In the genomic region with DNA sequence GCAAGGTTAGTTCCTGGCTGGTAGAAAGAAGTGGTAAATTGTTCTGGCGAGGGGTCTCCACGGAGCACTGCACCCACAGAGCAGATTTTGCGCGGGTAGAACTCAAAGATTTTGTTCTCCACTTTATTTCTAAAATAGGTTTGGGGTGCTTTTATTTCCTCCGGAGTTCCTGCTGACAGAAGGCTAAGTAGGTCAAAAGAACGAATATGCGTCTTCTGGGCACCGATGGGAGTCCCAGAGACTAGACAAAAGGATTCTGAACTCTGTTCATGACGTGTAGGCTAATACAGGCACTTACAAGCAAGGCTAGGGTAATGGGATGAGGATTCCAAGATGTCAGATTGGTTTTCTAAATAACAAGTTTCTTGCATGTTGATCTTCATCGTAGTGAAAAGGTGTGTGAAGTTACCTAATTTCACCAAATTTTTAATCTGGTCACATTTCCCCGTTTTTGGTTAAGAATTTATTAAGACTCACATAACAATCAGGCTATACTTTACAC, we compare ENCODE assay signal across 9 mouse cellular contexts. TPM values are rescaled to one million over a fixed set of nuclear protein-coding genes. Genes with fewer than 3 reads are reported as not detected.
DNase-seq lines count a peak whose midpoint lies in the region; ATAC-seq and TF ChIP-seq lines count a peak whose summit lies in the region.
"Had no signal": no experiment of that assay in that cellular context is flagged by ENCODE, and none has a peak within 500 bp of the region (broad histone marks: within the 10 kb centered on the region; RNA-seq: fewer than 3 reads in every experiment).

No protein-coding gene starts in this region.

- peaks cover 21% of the 10 kb centered on the region; the same call in 1 of the 2 replicates for H3K36me3 ChIP-seq in hindbrain, postnatal 0 days (ENCODE audit: insufficient read depth, low read length)

- TF ChIP-seq POLR2A in bone marrow macrophage, adult 2 months (IDR thresholded peaks at IDR 0.05; ENCODE audit: borderline replicate concordance, low read depth, low read length) = no peak

- TF ChIP-seq CTCF in left cerebral cortex, adult 2 months (IDR thresholded peaks at IDR 0.05) = no peak
- no peak for TF ChIP-seq CTCF in bone marrow macrophage, adult 2 months (IDR thresholded peaks at IDR 0.05; ENCODE audit: low read depth, low read length)
- TF ChIP-seq CTCF in hindbrain, postnatal 0 days (IDR thresholded peaks at IDR 0.05; ENCODE audit: low read depth) = no peak

- no peak for ATAC-seq in hindbrain, postnatal 0 days

- peak overlapping the region; percentile 95 for H3K4me2 ChIP-seq in hindbrain, postnatal 0 days (ENCODE audit: low read depth, low read length)

- H3K27me3 ChIP-seq in hindbrain, postnatal 0 days (ENCODE audit: insufficient read depth, low read length) = no peaks in the 10 kb centered on the region

- no peaks in the 10 kb centered on the region for H3K9me3 ChIP-seq in hindbrain, postnatal 0 days (ENCODE audit: low read length)

- intact Hi-C loops in left cerebral cortex, adult 2 months (cut with DNase I) = loop anchor here (2.0 kb wide), 1 partner anchor 20 kb away; the partner anchor contains the start of gene Ccng1
- intact Hi-C loops in left cerebral cortex, postnatal 25 days (cut with DNase I) = no loop called here

- no peak for DNase-seq in left cerebral cortex, adult 2 months (ENCODE audit: extremely low spot score in 1 of 2, low spot score in 2 of 2)
- no peak for DNase-seq in left cerebral cortex, adult 9 months (ENCODE audit: low spot score in 2 of 2)
- DNase-seq in hindbrain, postnatal 0 days (ENCODE audit: low spot score) = no peak
- DNase-seq in naive thymus-derived CD4-positive, alpha-beta T cell, adult 2 months (ENCODE audit: low read depth) = peak; percentile 32
- DNase-seq in spleen, postnatal 4 days (ENCODE audit: low spot score in 2 of 2) = no peak
- no peak for DNase-seq in yolk sac, embryonic 10.5 days (ENCODE audit: low spot score)
- no peak for DNase-seq in left cerebral cortex, postnatal 25 days (ENCODE audit: low spot score in 2 of 2)
- DNase-seq: cerebellum, adult 11 months had no signal

- 5% methylated on average over 11 of the region's 11 CpGs for WGBS in hindbrain, postnatal 0 days

- peak overlapping the region; percentile 88 for H3K27ac ChIP-seq in left cerebral cortex, adult 2 months
- H3K27ac ChIP-seq in bone marrow macrophage, adult 2 months (ENCODE audit: insufficient read depth, low read depth, low read length) = peak overlapping the region; percentile 81
- peak overlapping the region; percentile 77 for H3K27ac ChIP-seq in hindbrain, postnatal 0 days

- H3K4me1 ChIP-seq in bone marrow macrophage, adult 2 months (ENCODE audit: control insufficient read depth, insufficient read depth, low read length) = peaks cover 6% of the 10 kb centered on the region
- peaks cover 10% of the 10 kb centered on the region for H3K4me1 ChIP-seq in hindbrain, postnatal 0 days (ENCODE audit: insufficient read depth, low read length)

- peak overlapping the region; percentile 69 for H3K4me3 ChIP-seq in left cerebral cortex, adult 2 months
- H3K4me3 ChIP-seq in bone marrow macrophage, adult 2 months (ENCODE audit: insufficient read depth, low read length) = peak overlapping the region; percentile 77
- peak overlapping the region; percentile 91 for H3K4me3 ChIP-seq in hindbrain, postnatal 0 days (ENCODE audit: low read length)

- peak overlapping the region; percentile 82 for H3K9ac ChIP-seq in hindbrain, postnatal 0 days (replicated peaks; ENCODE audit: low read length)

RNA-seq across cellular contexts. Expression of gene Nudcd2, which starts 0.8 kb away (rescaled TPM):
- 10 to 100 TPM; 20.1 to 20.3 TPM for total RNA-seq in left cerebral cortex, adult 2 months (2021)
- polyA plus RNA-seq in bone marrow macrophage, adult 2 months (2012; ENCODE audit: insufficient read depth, insufficient read length, missing spikeins) = 26.5 and 28.3 TPM in 2 replicates
- 21.5 and 22.4 TPM in 2 replicates for total RNA-seq in hindbrain, postnatal 0 days (2014; rRNA removed)
- 62.4 and 65.6 TPM in 2 replicates for polyA plus RNA-seq in hindbrain, postnatal 0 days (2015; fragmentation: Nextera tagmentation; extraction: Ambion mirVana)
- 10 to 100 TPM; 19.5 to 20.8 TPM for total RNA-seq in left cerebral cortex, postnatal 25 days (2021)

RNA-seq across cellular contexts. Expression of gene Hmmr, which starts 1.1 kb away (rescaled TPM):
- total RNA-seq in left cerebral cortex, adult 2 months (2021) = under 1 TPM; 0.33 to 0.50 TPM
- 18.8 and 19.7 TPM in 2 replicates for polyA plus RNA-seq in bone marrow macrophage, adult 2 months (2012; ENCODE audit: insufficient read depth, insufficient read length, missing spikeins)
- 2.7 and 4.8 TPM in 2 replicates for total RNA-seq in hindbrain, postnatal 0 days (2014; rRNA removed)
- polyA plus RNA-seq in hindbrain, postnatal 0 days (2015; fragmentation: Nextera tagmentation; extraction: Ambion mirVana) = 6.1 and 7.8 TPM in 2 replicates
- total RNA-seq in left cerebral cortex, postnatal 25 days (2021) = under 1 TPM; 0.41 to 0.62 TPM

RNA-seq across cellular contexts. Expression of gene Ccng1, which starts 20.8 kb away (rescaled TPM):
- 10 to 100 TPM; 67.3 to 72.7 TPM for total RNA-seq in left cerebral cortex, adult 2 months (2021)
- 79.6 and 88.6 TPM in 2 replicates for polyA plus RNA-seq in bone marrow macrophage, adult 2 months (2012; ENCODE audit: insufficient read depth, insufficient read length, missing spikeins)
- 49.0 and 51.9 TPM in 2 replicates for total RNA-seq in hindbrain, postnatal 0 days (2014; rRNA removed)
- polyA plus RNA-seq in hindbrain, postnatal 0 days (2015; fragmentation: Nextera tagmentation; extraction: Ambion mirVana) = 31.0 and 33.1 TPM in 2 replicates
- 10 to 100 TPM; 60.6 to 61.2 TPM for total RNA-seq in left cerebral cortex, postnatal 25 days (2021)

RNA-seq across cellular contexts. Expression of gene Mat2b, which starts 39.3 kb away (rescaled TPM):
- 100 to 1,000 TPM; 145 to 160 TPM for total RNA-seq in left cerebral cortex, adult 2 months (2021)
- 70.7 and 71.6 TPM in 2 replicates for polyA plus RNA-seq in bone marrow macrophage, adult 2 months (2012; ENCODE audit: insufficient read depth, insufficient read length, missing spikeins)
- total RNA-seq in hindbrain, postnatal 0 days (2014; rRNA removed) = 27.4 and 34.9 TPM in 2 replicates
- polyA plus RNA-seq in hindbrain, postnatal 0 days (2015; fragmentation: Nextera tagmentation; extraction: Ambion mirVana) = 49.5 and 52.4 TPM in 2 replicates
- 100 to 1,000 TPM; 149 to 158 TPM for total RNA-seq in left cerebral cortex, postnatal 25 days (2021)
